Mouse (Mus musculus): ENCODE measurements at regions not wholly inside any gene's neighbourhood (a gene's known extent, or its start where the extent isn't known, plus 50 kb on each side); places are given as distances from the start of the nearest gene placed in this dataset.

DNA sequence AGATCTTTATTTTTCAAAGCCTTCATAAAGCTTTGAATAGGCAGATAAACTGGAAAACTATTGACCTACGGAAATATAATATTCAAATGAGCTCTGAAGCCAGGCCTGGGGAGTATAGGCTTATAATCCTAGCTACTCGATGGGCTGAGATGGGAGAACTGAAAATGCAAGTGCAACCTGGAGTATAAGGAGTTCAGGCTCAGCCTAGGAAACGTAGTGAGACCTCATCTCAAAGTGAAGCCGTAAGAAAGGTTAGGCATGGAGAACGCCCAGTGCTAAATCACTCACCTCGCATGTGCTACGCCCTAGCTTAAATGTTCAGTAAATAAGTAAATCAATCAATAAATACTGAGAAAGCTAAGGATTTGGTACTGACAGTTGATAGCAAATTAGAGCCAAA, 432.5 kb upstream of the Ubash3b start:
- no peak for DNase-seq (ENCODE audit: low spot score in 2 of 2)

DNA sequence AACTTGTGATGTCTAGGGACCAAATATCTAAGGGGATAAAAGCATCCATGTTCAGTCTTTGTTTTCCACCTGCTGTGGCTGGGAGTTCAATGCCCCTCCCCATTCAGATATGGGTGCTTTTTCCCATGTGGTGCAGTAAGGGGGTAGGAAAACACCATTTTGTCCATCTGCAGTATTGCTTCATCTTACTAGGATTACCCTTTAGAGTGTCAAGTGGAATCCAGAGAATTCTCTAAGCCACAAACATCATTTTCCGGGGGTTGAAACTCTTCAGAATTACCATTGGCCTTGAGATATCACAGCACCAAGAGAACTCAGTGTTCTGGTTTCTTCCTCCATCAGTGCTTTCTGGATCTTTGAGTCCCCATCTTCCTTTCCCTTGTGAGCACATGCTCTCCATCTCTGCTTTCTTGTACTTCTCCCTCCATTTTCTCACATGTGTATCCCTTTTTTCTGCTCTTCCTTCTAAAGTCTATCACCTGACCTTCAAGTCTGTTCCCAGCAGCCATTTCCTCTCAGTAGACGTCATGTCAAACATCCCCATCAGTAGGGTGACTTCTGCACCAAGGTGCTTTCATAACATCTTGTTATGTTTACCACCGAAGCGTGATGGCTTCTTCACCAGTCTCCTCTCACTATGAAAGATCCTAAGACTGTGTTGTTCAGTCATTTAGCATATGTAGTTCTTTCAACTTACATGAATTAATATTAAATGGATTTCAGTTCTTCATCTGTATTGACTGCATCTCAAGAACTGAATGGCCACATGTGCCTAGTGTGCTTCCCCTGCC, 431.6 kb upstream of the Ubash3b start:
- DNase-seq (ENCODE audit: low spot score in 2 of 2): no peak

DNA sequence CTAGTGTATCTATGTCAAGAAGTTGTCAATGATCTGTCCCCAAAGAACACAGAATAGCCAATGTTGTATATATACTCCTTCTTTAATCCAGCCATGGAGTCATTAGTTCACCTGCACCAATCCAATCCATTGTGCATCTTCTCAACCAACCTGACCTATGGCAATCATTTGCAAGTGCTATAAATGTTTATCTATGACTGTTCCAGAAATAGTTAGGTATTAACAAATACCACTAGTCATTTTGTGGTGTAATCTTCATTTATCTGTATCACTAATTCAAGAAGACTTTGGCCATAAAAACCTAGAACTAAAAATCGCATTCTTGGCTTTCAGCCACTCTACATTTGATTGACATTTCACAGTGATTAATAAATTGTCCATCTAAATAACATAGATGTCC, 430.6 kb upstream of the Ubash3b start:
- DNase-seq (ENCODE audit: low spot score in 2 of 2): no peak

DNA sequence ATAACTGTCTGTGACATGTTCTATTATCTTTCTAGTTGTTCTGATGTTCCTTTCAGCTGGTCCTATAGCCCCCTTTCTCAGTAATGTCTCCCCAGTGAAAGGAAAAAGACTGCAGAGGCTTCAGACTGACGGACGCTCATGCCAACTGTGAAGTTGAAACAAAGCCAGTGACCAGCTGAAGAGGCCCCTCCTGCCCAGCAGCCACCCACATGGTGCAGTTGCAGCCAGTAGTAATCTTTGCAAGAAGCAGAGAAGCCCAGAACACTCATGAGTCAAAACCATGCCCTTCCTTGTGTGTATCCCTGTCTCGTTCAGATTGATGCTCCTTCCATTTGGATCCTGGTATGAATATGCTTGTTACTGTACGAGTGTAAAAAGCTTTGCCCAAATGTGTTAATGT, 428.7 kb upstream of the Ubash3b start:
- DNase-seq (ENCODE audit: low spot score in 2 of 2): no peak

DNA sequence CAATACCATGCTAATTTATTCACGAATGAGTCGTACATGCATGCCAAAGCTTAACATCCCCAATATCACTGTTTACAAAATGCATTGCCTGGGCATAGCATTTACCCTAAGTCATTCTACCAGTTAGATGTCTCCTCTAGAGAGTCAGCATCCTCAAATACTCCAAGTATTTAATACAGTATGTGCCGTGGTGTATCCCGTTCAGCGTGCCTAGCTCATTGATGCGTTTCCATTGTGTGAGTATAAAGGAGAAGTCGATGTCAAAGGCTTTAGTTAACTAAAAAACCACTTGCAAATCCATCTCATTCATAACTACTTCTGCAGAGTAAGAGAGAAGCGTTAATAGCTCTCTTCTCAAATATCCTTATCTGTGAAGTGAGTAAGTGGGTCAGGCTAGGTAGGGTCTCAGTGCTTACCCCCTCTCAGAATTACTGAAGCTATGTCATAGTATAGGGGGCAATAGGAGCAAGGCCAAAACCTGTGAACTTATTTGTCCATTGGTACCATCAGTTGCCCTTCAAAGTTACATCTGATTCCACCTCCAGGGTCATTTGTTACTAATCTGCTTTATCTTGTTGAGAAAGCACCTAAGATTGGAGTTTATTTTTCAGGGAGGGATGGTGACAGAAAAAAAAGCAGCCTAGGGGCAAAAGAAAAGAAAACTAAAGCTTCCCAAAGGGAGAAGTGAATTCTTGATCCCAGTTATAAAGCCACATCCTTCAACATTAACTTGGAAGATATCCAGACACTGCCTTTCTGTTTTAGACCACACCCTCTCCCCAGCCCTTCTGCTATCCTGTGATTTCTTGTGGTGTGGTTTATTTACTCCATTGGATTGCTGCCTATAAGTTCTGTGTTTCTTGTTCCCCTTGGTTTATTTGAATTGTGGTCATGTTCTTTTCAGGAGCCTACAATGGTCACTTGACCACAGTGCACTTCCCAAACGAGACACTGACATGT, 427.2 kb upstream of the Ubash3b start:
- DNase-seq (ENCODE audit: low spot score in 2 of 2): no peak

DNA sequence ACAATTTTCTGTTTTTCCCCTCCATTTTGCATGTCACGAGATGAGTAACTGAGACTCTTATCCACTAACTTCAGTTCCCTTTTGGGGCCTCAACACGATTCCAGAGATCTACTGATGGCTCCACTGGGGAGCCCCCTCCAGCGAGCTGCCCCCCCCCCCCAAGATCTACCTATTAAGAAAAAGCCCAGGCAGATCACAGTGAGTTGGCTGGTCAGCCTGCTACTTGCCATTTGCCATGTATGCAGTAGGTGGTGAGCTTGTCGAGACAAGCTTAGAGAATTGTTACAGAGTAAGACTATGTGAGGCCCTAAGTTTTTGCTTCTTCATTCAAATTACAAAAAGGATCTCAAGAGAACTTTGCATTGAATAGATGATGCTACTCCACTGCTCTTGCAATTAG, 426.3 kb upstream of the Ubash3b start:
- DNase-seq (ENCODE audit: low spot score in 2 of 2): no peak

DNA sequence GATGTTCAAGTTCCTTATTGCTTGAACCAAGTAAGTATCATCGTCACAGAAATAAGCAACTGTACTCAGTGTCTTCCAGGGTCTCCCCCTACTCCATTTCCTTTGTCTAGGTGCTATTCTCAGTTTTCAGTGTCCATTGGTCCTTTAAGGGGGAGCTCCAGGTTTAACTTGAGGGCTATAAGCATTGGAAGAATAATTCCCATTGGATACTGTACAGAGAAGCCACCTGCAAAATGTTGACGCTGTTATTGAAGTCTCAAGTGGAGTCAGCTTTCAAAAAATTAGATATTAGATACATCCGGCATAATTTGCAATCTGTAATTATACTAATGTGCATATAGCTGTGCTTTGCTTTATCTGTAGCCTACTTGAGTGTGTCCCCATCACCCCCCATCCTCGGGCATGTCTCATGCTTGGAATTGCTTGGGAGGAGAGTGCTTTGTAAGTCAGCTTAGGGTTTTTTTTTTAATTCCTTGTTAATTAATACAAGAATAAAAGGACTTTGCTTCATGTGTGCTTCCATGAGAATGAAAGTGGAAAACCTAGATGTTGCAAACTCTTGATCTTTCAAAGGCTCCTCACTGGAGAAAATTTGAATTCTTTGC, 425.6 kb upstream of the Ubash3b start:
- no peak for DNase-seq (ENCODE audit: low spot score in 2 of 2)

DNA sequence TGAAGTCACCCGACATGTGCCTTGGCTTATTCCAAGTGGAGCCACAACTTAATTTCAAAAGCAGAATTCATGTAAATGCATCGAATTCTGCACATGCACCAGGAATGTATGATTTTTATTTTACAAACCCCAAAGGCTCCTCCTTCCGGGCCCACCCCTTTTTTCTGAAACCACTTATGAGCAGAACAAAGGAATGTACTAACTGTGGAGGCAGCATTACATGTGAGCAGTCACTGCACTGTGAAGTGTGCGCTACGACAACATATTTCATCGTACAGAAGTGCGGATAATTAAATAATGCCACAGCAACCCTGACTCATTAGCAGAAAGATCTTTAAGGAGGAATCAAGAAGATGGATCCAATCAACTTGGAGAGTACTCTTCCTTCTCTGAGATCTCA, 424.8 kb upstream of the Ubash3b start:
- no peak for DNase-seq (ENCODE audit: low spot score in 2 of 2)

DNA sequence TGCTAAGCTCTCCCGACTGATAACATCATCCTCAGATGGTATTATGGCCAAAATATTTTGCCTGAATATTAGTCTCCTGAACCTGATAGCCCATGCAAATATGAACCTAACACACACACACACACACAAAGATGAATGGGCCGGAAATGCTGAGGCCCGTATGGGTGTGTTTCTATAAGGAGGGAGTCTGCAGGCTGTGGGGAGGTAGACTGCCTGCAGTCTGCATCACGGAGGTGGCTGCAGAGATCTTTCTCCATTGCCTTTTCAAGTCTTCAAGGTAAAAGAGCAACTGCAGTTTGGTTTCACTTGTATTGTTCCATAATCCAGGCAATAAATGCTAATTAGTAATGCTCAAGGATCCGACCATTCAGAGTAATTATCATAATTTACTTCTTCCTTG, 424.3 kb upstream of the Ubash3b start:
- DNase-seq (ENCODE audit: low spot score in 2 of 2): no peak

DNA sequence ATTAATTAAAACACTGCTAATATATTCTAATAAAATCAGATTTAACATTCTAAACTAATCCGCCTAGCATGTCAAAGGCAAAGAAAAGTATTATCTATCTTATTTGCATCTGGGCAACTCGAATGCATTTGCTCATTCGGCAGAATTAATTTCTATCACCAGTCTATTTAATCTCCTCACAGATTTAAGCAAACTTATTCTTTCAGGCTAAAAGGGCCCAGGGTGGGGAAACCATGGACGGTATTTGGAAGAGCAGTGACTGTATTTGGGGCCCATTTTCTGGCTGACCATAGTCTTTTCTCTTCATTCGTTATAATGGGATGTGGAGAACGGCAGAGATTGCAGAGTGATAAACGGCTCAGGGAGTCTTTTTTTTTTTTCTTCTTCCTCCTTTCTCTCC, 423.5 kb upstream of the Ubash3b start:
- DNase-seq (ENCODE audit: low spot score in 2 of 2): no peak

DNA sequence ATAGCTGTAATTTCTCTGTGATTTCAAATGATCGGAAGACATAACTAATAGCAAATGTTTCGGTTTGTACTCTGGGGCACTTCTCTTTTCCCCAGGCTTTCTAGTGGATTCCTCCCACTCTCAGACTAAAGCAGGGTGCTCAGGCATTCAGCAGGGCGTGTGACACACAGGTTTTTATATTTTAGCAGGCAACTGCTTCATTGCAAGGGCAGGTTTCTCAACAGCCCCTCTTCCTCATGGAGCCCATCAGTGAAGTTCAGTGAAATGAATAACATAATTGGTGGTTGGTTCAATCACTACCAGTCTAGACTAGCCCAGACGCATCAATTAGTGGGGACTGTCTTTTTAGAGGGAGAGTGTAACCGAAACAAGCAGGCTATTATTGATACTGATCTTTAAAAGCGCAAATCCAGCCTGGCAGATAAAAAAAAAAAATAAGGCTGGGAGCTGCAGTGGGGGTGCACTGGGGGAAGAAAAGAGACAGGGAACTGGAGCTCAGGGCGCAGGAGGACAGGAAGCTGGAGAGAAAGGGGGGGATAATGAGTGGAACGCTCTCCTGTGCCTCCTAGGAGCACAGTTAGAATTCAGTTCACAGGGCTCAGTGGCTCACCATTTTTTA, 422.3 kb upstream of the Ubash3b start:
- DNase-seq (ENCODE audit: low spot score in 2 of 2): no peak

DNA sequence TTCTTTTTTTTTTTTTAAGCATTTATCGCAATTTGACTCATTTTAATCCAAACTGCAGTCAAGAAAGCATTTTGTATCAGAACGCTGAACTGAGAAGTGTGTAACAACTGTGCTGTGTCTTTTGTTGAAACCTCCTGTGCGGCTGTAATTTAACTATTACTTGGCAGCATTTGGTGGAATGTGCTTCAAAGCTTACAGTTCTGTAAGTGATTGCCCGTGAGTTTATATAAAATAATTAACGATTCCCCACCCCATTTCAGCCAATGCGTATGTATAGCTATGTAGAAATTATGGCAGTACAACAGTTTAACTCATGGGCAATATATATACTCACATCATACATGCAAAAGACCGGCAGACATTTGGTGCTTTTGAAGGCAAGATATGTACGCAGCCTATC, 421.8 kb upstream of the Ubash3b start:
- no peak for DNase-seq (ENCODE audit: low spot score in 2 of 2)

DNA sequence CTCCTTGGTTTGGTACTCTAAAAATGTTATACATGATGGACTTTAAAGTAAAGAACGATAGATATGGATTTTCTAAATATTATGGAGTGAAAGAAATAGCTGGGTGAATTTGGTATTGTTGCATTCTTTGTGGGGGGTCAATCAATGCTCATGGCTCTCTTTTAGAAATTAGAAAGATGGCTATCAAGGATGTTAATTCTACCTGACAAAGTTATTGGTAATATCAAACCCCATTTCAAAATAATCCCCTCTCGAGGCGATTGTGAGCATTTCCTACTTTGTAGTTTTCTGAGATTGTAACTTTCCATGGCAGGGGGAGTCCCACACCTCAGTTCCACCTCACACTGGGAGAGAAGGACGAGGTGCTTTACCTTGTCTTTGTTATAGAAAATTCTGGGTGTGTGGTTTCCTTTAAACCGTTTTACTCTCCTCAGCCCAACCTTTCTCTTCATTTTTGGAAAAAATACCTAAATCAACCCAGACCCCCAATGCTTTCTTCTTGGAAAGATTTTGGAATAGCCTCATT, 421.3 kb upstream of the Ubash3b start:
- DNase-seq (ENCODE audit: low spot score in 2 of 2): no peak

DNA sequence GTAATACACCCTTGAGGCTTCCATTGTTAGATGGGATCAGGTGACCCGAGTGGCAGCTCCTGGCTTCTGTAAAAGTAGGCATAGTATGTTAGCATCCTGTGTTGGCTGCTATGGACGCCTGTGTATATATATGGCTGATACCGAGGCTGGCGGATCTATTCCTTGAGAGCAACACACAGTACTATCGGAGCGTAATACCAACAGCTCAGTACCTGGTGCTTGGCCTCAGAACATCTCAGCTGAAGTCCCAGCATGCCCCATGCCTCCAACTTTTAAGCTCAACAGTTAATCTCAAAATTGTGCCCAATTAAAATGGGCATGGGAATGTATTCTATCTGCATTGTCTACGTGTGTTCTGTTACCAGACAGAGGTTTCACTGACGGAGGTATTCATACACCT, 420.7 kb upstream of the Ubash3b start:
- no peak for DNase-seq (ENCODE audit: low spot score in 2 of 2)

DNA sequence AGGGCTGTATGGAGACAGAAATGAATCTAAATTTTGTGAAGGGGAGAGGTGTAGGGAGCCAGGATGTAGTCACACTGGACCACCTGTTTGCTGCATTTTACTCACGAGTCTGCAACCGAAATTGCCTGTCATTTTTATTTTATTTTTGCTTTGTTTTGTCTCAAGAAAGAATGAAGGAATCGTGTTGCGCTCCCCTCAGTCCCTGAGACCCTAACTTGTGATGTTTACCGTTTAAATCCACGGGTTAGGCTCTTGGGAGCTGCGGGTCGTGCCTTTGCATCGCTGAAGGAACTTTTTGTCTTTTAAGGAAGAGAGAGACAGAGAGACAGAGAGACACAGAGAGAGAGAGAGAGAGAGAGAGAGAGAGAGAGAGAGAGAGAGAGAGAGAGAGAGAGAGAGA, 420.2 kb upstream of the Ubash3b start:
- DNase-seq (ENCODE audit: low spot score in 2 of 2): no peak

DNA sequence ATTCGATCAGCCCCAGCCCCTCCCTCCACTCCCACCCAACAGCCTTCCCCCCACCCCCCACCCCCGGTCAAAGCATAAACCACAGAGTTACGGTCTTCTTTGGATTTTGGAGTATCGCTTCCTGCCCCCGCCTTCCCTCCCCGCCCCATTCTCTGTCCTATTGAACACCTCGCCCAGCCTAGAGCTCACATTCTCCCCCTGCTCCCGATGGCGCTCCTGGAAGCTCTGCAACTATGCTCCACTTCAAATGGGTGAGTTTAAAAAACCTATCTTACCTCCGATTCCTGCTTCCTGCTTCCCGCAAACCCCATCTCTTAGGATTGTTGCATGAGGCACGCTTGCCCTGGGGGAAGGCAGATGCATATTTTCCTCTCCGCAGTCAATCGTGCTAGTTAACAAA, 419.7 kb upstream of the Ubash3b start:
- no peak for DNase-seq (ENCODE audit: low spot score in 2 of 2)

DNA sequence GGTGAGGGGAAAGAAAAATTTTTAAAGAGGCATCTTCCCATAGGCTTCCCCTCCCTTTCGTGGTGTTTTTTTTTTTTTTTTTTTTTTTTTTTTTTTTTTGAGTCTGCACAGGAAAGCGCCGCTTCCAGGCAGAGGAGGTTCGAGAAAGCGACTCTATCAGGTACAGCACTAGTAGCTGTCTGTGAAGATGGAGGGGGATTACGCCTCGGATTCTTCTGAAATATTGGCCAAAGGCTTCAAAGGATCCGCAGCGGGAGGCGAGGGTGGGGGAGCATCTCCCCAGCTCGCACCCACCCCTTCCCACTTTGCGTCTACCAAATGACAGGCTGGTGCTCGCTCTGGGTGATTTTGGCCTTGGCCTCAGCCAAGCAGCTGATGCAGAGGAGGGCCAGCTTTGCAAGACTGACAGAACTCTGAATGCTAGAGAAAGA, 419.1 kb upstream of the Ubash3b start:
- peak; percentile 23 to 47 for DNase-seq (ENCODE audit: low spot score in 2 of 2)

DNA sequence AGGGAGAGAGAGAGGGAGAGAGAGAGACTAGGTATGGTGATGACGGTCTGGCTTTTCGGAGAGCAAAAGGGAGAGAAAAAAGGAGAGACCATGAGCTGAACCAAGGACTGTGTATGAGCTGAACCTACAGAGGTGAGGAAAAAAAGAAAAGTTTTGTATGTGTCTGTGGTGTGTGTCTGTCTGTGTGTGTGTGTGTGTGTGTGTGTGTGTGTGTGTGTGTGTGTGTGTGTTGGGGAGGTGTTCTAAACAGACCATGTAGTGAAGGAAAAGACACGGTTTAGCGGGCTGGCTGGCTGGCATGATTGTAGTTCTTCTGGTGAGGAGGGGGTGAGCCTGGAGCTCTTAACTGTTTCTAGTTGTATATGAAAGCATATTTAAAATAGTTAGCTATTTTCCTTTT, 418.6 kb upstream of the Ubash3b start:
- no peak for DNase-seq (ENCODE audit: low spot score in 2 of 2)

DNA sequence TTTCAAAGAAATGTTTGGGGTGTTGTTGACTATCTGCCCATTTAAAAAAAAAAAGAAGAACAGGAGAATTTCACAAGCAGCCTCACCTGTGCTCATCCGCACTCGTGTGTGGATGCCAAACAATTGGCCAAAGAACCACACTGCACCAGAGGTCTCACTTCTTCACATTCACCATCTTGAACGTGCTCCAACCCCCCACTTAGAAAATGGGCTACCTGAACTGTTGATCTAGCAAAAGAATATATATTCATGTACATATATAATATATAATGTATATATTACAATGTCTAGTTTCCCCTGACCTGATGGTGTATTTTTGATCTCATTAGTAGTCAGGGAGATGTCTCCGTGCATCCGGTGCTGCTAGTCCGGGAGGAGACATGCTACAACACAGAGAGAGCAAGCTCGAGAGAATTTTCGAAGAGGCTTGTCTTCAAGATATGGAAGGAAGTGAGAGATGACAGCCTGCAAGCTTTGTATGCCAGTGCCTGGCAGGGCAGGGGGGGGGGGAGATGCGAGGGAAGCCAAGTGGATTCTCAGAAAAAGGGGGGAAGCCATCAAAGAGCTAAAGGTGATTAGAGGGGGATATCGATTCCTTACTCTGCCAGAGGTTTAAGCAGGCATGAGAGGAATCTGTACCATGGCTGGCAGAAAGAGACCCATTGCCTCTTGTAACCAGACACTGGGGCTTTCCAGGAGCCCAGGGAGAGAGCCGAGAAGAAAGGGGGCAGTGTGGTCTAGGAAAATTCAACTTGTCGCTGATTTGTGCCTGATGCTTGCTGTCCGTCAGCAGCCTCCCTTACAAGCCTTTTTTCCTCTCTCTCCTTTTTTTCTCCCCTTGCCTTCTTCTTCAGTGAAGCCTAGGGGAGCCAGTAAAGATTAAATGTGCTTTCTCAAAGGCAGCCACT, 417.9 kb upstream of the Ubash3b start:
- DNase-seq (ENCODE audit: low spot score in 2 of 2): peak; percentile 27 to 34

All from gastrocnemius, adult 8-10 months (tissue).